Mouse (Mus musculus) kidney, adult 2 months (tissue): Measurements from ENCODE around the gene Bcar1.

Experiments
- CTCF ChIP-seq: fragments of 200-500 bp; conservative IDR thresholded peaks from 2 replicates; pipeline ENCODE4 v1.5.1; 2011; ENCODE audit warnings: low read depth, mild to moderate bottlenecking, control low read depth, low read length, moderate library complexity, mixed read lengths; ENCODE audit not compliant: insufficient read depth, insufficient read length
- POLR2A ChIP-seq: fragments of 200-500 bp; IDR thresholded peaks from one replicate; pipeline ENCODE4 v1.6.1; 2011; ENCODE audit warnings: low read depth, low read length, control low read depth

- TF ChIP-seq CTCF (no peak), POLR2A (no peak)
Observed at GRCm38 (mm10) chr8:111715514-111715913, 28.1 kb downstream of the Bcar1 start.
